Mouse (Mus musculus): ENCODE results near the gene Pla2g4c.

DNA sequence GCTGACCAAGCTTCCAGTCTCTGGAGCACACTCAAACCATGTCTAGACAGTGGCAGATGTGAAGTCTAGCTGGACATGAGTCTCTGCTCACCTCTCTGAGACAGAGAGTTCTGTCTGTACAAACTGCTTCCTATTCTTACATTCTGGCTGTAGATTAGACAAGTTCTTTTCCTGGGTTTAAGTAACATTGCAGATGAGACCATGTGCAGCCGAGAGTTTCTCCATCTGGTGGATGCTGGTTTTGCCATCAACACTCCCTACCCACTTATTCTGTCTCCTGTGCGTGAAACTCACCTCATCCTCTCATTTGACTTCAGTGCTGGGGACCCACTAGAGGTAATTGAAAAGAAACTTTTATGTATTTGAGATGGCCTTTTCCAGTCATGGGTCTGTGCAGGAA lies 56.1 kb downstream of the Pla2g4c start:
- TF ChIP-seq POLR2A (IDR thresholded peaks at IDR 0.05; ENCODE audit: borderline replicate concordance, low read depth, low read length), result no peak
- no peak for TF ChIP-seq CTCF (IDR thresholded peaks at IDR 0.05; ENCODE audit: low read depth, low read length)

All from bone marrow macrophage, adult 2 months (primary cell).